Mouse (Mus musculus): Measurements from ENCODE around the gene Aox1. TPM values are rescaled to one million over a fixed set of nuclear protein-coding genes. Genes with fewer than 3 reads are reported as not detected.
A peak's percentile ranks its signal among the peaks of the same experiment; 100 is the strongest.

Aox1 gene
- polyA plus RNA-seq, 1 experiment from 2014 or later: 0.26 TPM

DNA sequence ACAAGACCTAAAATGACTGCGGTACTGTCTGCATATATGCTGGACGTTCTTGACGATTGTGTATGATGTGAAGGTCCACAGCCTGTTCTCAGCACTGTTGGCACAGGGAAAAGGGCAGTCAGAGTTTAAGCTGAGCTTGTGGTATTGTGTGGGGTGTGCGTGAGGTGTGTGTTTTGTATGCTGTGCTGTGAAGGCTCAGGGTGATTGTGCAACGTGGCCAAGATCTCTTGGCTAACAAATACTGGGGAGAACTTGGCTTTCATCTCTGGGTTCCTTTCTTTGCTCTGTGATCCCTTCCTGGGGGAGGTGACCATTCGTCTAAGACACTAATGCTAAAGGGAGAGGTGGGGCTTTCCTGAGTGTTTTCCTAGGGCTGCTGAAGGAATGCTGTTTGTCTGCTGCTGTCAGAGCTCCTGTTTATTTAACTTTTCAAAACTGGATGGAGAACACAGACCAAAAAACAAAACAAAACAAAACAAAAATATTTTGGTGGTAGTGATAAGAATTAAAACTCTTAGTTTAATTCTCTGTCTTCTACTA, 84.4 kb downstream of the Aox1 start:
- Histone ChIP-seq H3K36me3 (no peaks in the 10 kb centered on the region), H3K4me3 (no peak overlapping the region), H3K9ac (no peak overlapping the region), H3K27ac (replicated peaks) (no peak overlapping the region), H3K4me2 (no peak overlapping the region), H3K9me3 (no peaks in the 10 kb centered on the region), H3K27me3 (no peaks in the 10 kb centered on the region), H3K4me1 (replicated peaks) (peaks cover 6% of the 10 kb centered on the region; the same call in 1 of the 2 replicates)
- WGBS: 70% methylated on average over 6 of the region's 6 CpGs
- ATAC-seq (ENCODE audit: low FRiP score, low read depth): no peak

DNA sequence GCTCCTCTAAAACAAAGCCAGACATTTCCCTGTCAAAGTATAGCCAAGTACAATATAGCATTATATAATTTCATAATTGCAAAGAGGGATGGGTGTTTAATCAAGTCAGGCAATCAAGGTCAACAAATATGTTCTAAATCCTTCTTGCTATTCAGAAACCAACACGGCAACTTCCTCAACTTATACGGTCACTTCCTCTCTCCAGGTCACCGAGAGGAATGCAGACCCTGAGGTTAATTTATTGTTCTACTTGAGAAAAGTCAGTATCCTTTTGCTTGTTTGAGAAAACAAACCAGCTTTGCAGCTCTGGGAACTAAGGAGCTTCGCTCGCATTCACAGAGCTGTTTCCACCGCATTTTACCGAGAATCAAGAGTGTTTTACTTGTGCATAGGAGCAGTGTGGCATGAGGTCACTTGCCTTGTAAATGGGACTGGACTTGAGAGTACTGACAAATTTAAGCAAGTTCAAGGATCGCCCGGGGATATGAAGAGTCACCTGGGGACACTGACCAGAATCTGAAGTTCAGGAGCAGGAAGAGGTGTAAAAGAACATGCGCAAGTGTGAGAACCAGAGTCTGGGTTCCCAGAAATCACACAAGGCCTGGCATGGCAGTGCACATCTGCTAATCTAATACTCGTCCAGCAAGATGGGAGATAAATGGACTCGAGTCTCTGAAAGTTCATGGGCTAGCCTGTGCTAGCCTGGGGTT, 85.1 kb downstream of the Aox1 start:
- no peak overlapping the region for H3K4me2 ChIP-seq
- no peak overlapping the region for H3K9ac ChIP-seq
- no peak overlapping the region for H3K27ac ChIP-seq (replicated peaks)
- H3K4me3 ChIP-seq: no peak overlapping the region
- H3K36me3 ChIP-seq: no peaks in the 10 kb centered on the region
- peaks cover 6% of the 10 kb centered on the region; the same call in 1 of the 2 replicates for H3K4me1 ChIP-seq (replicated peaks)
- no peaks in the 10 kb centered on the region for H3K9me3 ChIP-seq
- no peaks in the 10 kb centered on the region for H3K27me3 ChIP-seq
- 81% methylated on average over 12 of the region's 12 CpGs for WGBS
- no peak for ATAC-seq (ENCODE audit: low FRiP score, low read depth)

DNA sequence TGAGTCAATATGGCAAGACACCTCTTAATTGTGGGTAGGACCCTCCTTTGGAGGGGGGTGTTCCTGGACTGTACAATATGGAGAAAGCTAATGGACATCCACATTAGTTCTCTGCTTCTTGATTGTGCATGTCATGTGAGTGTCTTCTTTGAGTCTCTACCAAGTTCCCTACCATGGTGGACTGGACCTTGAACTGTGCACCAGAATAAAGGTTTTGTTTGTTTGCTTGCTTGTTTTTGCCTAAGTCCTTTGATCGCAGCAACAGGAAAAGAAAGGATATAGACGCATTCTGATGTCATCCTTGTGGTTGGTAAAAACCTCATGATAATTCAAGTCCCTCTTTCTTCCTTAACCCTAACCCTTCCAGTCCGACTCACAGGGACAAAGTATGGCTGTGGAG, 88.5 kb downstream of the Aox1 start:
- Histone ChIP-seq H3K4me3 (no peak overlapping the region), H3K9me3 (no peaks in the 10 kb centered on the region), H3K27ac (replicated peaks) (no peak overlapping the region), H3K4me2 (no peak overlapping the region), H3K4me1 (replicated peaks) (no peaks in the 10 kb centered on the region), H3K36me3 (no peaks in the 10 kb centered on the region), H3K9ac (no peak overlapping the region), H3K27me3 (no peaks in the 10 kb centered on the region)
- ATAC-seq (ENCODE audit: low FRiP score, low read depth): no peak
- 93% methylated on average over 3 of the region's 3 CpGs for WGBS

DNA sequence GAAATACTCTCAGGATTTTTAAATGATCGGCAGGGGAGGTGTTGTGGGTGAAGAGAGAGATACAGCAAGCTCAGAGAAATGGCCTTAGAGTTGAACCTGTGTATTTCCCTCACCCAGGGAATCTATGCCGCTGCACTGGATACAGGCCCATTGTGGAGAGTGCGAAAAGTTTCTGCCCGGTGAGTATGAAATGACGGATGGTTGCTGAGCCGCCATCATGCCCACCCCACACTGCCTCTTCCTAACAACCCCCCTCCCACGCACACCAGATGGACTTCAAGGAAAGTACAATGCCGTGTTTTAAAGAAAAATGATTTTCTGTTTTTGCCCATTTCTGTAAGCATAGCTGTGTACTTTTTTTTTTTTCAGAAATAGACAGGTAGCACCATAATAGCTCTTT, 95.2 kb downstream of the Aox1 start:
- Histone ChIP-seq H3K4me1 (replicated peaks) (no peaks in the 10 kb centered on the region), H3K4me3 (no peak overlapping the region), H3K27me3 (no peaks in the 10 kb centered on the region), H3K4me2 (no peak overlapping the region), H3K9ac (no peak overlapping the region), H3K9me3 (no peaks in the 10 kb centered on the region), H3K27ac (replicated peaks) (no peak overlapping the region), H3K36me3 (no peaks in the 10 kb centered on the region)
- no peak for ATAC-seq (ENCODE audit: low FRiP score, low read depth)
- 82% methylated on average over 8 of the region's 8 CpGs for WGBS

DNA sequence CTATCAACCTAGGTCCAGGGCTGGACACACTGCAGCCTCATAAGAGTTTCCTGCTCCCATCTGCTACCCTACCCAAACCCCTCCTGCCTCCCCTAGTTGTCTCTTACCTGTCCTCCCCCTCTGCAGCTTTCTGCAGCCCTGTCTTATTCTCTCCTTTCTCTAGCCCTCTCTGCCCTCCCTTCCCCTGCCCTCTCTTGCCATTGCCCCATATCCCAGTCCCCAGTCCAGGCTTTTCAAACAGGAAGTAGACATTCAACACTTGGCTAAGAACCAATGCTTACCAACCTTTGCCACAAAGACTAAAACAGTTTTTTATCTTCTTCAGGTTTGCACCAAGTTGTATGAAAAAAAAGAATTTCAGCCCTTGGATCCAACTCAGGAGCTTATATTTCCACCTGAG, 108.2 kb downstream of the Aox1 start:
- Histone ChIP-seq H3K4me3 (no peak overlapping the region), H3K9me3 (no peaks in the 10 kb centered on the region), H3K4me2 (no peak overlapping the region), H3K9ac (no peak overlapping the region), H3K36me3 (no peaks in the 10 kb centered on the region), H3K27ac (replicated peaks) (no peak overlapping the region), H3K4me1 (replicated peaks) (no peaks in the 10 kb centered on the region), H3K27me3 (no peaks in the 10 kb centered on the region)
- ATAC-seq (ENCODE audit: low FRiP score, low read depth): no peak

DNA sequence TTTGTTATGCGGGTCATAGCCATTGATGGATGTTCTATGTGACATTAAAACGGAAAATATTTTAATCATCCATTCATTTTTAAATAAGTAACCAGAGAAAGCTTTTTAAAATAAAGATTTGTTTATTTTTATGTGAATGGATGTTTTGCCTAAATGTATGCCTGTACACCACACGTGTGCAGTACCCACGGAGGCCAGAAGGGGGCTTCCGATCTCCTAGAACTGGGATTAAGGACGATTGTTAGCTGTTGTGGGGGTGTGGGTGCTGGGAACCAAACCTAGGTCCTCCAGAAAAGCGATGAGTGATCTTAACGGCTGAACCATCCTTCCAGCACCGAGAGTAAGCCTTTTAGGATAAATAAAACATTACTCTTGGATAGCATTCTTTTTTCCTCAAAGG, 109.3 kb downstream of the Aox1 start:
- Histone ChIP-seq H3K9ac (no peak overlapping the region), H3K4me1 (replicated peaks) (no peaks in the 10 kb centered on the region), H3K4me2 (no peak overlapping the region), H3K27me3 (no peaks in the 10 kb centered on the region), H3K4me3 (no peak overlapping the region), H3K36me3 (no peaks in the 10 kb centered on the region), H3K27ac (replicated peaks) (no peak overlapping the region), H3K9me3 (no peaks in the 10 kb centered on the region)
- 94% methylated on average over 9 of the region's 9 CpGs for WGBS
- no peak for ATAC-seq (ENCODE audit: low FRiP score, low read depth)

DNA sequence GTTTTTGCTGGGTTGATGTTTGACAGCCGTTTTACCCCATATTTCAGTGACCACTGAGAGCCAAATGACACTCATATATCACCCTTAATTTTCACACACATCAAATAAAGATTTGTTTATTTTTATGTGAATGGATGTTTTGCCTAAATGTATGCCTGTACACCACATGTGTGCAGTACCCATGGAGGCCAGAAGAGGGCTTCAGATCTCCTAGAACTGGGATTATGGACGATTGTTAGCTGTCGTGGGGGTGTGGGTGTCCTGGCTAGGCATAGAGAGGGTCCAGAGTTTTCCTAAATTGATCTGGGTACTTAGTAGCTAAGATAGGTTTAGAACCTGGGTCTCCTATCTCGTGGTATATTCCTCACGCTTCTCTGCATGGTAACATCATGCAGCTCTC, 110.9 kb downstream of the Aox1 start:
- no peak overlapping the region for H3K27ac ChIP-seq (replicated peaks)
- H3K27me3 ChIP-seq: no peaks in the 10 kb centered on the region
- H3K4me1 ChIP-seq (replicated peaks): no peaks in the 10 kb centered on the region
- no peak overlapping the region for H3K4me2 ChIP-seq
- no peak overlapping the region for H3K4me3 ChIP-seq
- H3K36me3 ChIP-seq: no peaks in the 10 kb centered on the region
- WGBS: 87% methylated on average over 5 of the region's 5 CpGs
- no peak for ATAC-seq (ENCODE audit: low FRiP score, low read depth)
- no peaks in the 10 kb centered on the region for H3K9me3 ChIP-seq
- H3K9ac ChIP-seq: no peak overlapping the region

DNA sequence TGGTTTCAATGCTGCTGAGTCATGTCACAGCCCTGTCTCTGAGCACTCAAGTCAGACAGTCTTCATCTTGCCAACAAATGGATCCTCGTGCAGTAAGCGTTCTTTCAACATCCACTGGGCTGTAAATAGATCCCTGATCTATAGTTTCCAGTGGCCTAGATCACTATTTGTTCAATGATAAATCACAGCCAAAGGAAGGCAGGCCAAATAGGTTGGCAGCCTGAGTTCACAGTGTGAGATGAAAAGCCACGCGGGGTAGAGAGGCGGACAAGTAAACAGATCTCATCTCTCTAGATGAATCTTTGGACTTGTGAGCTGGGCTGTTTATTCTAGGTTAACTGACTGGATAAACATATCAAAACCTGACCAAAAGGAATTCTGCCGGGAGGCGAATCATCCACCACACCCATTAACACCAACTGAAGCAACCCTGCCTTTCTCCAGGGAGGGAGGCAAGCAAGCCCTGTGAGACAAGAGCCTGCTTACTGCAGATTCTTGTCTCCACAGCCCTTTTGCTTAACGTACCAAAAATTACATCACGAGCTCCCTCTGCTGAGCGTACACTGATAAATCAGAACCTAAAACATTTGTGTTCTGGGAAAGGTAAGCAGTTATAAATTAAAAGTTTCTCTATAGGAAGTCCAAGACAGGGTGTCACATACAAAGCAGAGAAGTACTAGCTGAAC, 114.8 kb downstream of the Aox1 start:
- Histone ChIP-seq H3K9ac (no peak overlapping the region), H3K9me3 (no peaks in the 10 kb centered on the region), H3K4me1 (replicated peaks) (no peaks in the 10 kb centered on the region), H3K4me2 (no peak overlapping the region), H3K4me3 (no peak overlapping the region), H3K27ac (replicated peaks) (no peak overlapping the region), H3K36me3 (no peaks in the 10 kb centered on the region), H3K27me3 (no peaks in the 10 kb centered on the region)
- ATAC-seq (ENCODE audit: low FRiP score, low read depth): peak; percentile 45; the same call in 1 of the 2 replicates
- 77% methylated on average over 10 of the region's 10 CpGs for WGBS

DNA sequence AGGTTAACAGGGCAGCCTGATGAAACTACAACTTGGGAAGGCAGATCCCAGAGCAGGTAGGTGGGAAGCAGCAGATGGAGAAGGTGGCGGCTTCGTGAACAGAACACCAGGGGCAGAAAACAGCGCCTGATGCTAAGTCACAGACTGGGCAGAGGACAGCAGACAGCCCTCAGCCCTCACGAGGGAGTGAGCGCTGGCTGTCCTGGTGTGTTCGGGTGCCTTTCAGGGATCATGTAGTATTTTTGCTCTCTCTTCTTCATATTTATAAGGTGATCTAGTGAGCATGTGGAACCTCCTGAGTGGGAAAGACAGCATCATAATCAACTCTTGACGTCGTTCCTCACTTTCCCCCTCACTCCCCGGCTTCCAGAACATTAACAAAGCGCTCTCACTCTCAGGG, 116.3 kb downstream of the Aox1 start:
- no peak overlapping the region for H3K4me2 ChIP-seq
- no peaks in the 10 kb centered on the region for H3K36me3 ChIP-seq
- 88% methylated on average over 10 of the region's 10 CpGs for WGBS
- ATAC-seq (ENCODE audit: low FRiP score, low read depth): no peak
- no peak overlapping the region for H3K9ac ChIP-seq
- no peaks in the 10 kb centered on the region for H3K9me3 ChIP-seq
- no peak overlapping the region for H3K4me3 ChIP-seq
- no peaks in the 10 kb centered on the region for H3K4me1 ChIP-seq (replicated peaks)
- H3K27ac ChIP-seq (replicated peaks): no peak overlapping the region
- no peaks in the 10 kb centered on the region for H3K27me3 ChIP-seq

DNA sequence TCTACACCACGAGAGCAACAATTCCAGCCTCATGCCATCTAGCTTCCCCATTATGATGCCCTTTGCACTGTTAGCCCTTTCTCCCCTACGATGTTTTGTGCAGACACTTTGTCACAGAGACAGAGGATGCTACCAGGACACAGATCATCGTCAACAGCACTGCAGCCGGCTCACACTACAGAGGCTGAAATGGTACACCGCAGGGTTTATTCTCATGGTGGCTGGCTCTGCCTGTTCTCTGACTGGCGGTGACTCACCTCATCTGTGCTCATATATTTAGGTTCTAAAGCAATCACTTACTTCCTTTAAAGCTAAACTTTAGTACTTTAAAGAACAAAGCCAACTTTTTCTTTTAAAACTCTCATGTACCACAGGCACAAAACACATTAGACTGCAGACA, 118.0 kb downstream of the Aox1 start:
- no peak for ATAC-seq (ENCODE audit: low FRiP score, low read depth)

DNA sequence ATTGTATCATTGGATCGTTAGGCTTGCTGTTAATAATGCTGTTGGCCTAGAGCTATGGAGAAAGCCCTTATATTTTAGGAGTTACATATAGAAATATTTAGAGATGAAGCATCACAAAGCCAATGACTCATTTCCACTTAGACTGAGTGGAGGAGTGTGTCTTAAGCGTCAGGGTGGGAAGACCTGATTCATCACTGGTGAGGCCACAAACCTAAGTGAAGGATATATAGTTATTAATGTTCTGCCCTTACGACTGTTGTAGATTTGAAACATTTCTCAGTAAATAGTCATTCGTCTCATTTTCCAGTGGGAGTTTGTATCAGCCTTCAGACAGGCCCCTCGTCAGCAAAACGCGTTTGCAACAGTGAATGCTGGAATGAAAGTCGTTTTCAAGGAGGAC, 122.5 kb downstream of the Aox1 start:
- H3K4me1 ChIP-seq (replicated peaks): no peaks in the 10 kb centered on the region
- H3K9me3 ChIP-seq: no peaks in the 10 kb centered on the region
- H3K27ac ChIP-seq (replicated peaks): no peak overlapping the region
- H3K4me3 ChIP-seq: no peak overlapping the region
- H3K4me2 ChIP-seq: no peak overlapping the region
- 82% methylated on average over 8 of the region's 8 CpGs for WGBS
- H3K36me3 ChIP-seq: no peaks in the 10 kb centered on the region
- H3K9ac ChIP-seq: no peak overlapping the region
- ATAC-seq (ENCODE audit: low FRiP score, low read depth): no peak
- no peaks in the 10 kb centered on the region for H3K27me3 ChIP-seq

More for the DNA sequence above, 118.0 kb downstream of the Aox1 start:
- H3K36me3 ChIP-seq: no peaks in the 10 kb centered on the region
- WGBS: 80% methylated on average over 6 of the region's 6 CpGs
- no peak overlapping the region for H3K27ac ChIP-seq (replicated peaks)
- no peak overlapping the region for H3K4me3 ChIP-seq
- no peaks in the 10 kb centered on the region for H3K9me3 ChIP-seq
- H3K4me2 ChIP-seq: no peak overlapping the region
- H3K4me1 ChIP-seq (replicated peaks): no peaks in the 10 kb centered on the region
- H3K9ac ChIP-seq: no peak overlapping the region
- H3K27me3 ChIP-seq: no peaks in the 10 kb centered on the region
